Mouse (Mus musculus): Measurements from ENCODE around the gene Ppp1r37. TPM values are rescaled to one million over a fixed set of nuclear protein-coding genes. Genes with fewer than 3 reads are reported as not detected.
"Not testable (repeated sequence)": the region's sequence is repeated elsewhere in the genome, so short reads cannot be mapped to it uniquely, and the experiment has no call there.

The Ppp1r37 gene
- polyA plus RNA-seq (2015; fragmentation: Nextera tagmentation; extraction: Ambion mirVana) = 26.0 and 30.3 TPM in 2 replicates

GRCm38 (mm10) chr7:19562643-19563410, at the start of gene Ppp1r37:
TSS of gene Ppp1r37 (minus strand) at chr7:19563076.
- H3K9me3 ChIP-seq = 0 out of 2 replicates have a peak, but pooled peaks cover 3% of the 10 kb centered on the region
- peaks cover 44% of the 10 kb centered on the region for H3K4me1 ChIP-seq
- H3K4me3 ChIP-seq = peak within 1 kb of the TSS; percentile 100
- peaks cover 34% of the 10 kb centered on the region for H3K36me3 ChIP-seq
- H3K9ac ChIP-seq = peak within 1 kb of the TSS; percentile 99
- ATAC-seq (ENCODE audit: insufficient number of reproducible peaks, insufficient read depth, low FRiP score, low TSS enrichment, low read depth) = no peak
- WGBS = 4% methylated on average over 19 of the region's 19 CpGs
- H3K27ac ChIP-seq = peak within 1 kb of the TSS; percentile 93
- H3K27me3 ChIP-seq = no peaks in the 10 kb centered on the region
- H3K4me2 ChIP-seq = peak within 1 kb of the TSS; percentile 92

DNA sequence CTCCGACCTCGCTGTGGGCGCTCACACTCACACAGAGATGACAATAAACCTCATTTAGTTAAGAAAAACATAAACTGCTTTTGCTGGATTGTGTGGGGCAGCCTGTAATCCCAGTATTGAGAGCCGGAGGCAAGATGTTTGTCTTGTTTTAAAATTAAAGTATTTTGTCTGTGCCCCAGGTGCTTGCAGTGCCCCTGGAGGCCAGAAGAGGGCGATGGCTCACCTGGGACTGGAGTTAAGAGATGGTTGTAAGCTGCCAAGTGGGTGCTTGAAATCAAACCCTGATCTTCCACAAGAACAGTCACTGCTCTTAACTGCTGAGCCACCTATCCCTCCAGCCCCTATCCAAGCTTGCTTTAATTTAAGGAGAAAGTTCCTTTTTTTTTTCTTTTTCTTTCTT, 48.1 kb upstream of the Ppp1r37 start:
- WGBS = 80% methylated on average over 5 of the region's 5 CpGs
- Histone ChIP-seq H3K27ac (no peak overlapping the region), H3K4me1 (no peaks in the 10 kb centered on the region), H3K4me3 (no peak overlapping the region), H3K9me3 (no peaks in the 10 kb centered on the region), H3K36me3 (peaks cover 15% of the 10 kb centered on the region; the same call in 1 of the 2 replicates), H3K4me2 (no peak overlapping the region), H3K9ac (no peak overlapping the region), H3K27me3 (no peaks in the 10 kb centered on the region)
- ATAC-seq (ENCODE audit: insufficient number of reproducible peaks, insufficient read depth, low FRiP score, low TSS enrichment, low read depth) = no peak

DNA sequence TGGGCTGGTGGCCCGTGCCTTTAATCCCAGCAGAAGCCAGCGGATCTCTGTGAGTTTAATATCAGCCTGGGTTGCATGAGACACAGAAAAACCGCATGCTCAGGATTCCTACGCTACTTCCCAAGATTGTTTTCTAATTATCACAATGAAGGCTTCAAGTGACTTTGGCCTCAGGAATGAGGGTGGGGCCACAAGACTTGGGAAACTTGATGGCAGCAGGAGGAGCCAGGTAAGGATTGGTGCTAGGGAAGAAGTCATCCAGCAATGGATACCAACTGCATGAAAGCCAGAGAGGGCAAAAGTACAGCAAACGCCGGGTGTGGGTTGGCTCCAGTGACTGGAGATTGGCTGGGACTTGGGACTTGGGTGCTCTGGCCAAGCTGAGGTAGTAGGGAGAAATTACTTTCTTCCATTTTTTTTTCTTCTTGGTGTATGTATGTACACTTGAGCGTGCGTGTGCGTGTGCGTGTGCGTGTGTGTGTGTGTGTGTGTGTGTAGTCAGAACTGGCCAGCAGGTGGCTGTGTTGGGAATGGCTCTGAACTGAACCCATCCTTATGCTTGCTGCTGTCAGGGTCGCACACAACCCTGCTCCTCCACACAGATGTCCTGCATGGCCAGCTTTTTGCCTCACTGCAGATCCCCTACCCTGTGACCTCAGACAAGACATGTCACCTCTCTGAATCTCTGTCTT, 46.9 kb upstream of the Ppp1r37 start:
- no peak for ATAC-seq (ENCODE audit: insufficient number of reproducible peaks, insufficient read depth, low FRiP score, low TSS enrichment, low read depth)
- H3K36me3 ChIP-seq = peaks cover 15% of the 10 kb centered on the region; the same call in 1 of the 2 replicates
- no peak overlapping the region for H3K27ac ChIP-seq
- H3K9ac ChIP-seq = no peak overlapping the region
- H3K4me2 ChIP-seq = no peak overlapping the region
- 84% methylated on average over 12 of the region's 12 CpGs for WGBS
- no peak overlapping the region for H3K4me3 ChIP-seq
- no peaks in the 10 kb centered on the region for H3K4me1 ChIP-seq
- no peaks in the 10 kb centered on the region for H3K9me3 ChIP-seq
- no peaks in the 10 kb centered on the region for H3K27me3 ChIP-seq

GRCm38 (mm10) chr7:19607291-19607690, 44.4 kb upstream of the Ppp1r37 start:
- H3K4me1 ChIP-seq = peaks cover 14% of the 10 kb centered on the region
- peaks cover 18% of the 10 kb centered on the region; the same call in 1 of the 2 replicates for H3K36me3 ChIP-seq
- no peaks in the 10 kb centered on the region for H3K9me3 ChIP-seq
- H3K4me2 ChIP-seq = no peak overlapping the region
- no peak for ATAC-seq (ENCODE audit: insufficient number of reproducible peaks, insufficient read depth, low FRiP score, low TSS enrichment, low read depth)
- H3K9ac ChIP-seq = no peak overlapping the region
- H3K27me3 ChIP-seq = no peaks in the 10 kb centered on the region
- 83% methylated on average over 5 of the region's 5 CpGs for WGBS
- no peak overlapping the region for H3K4me3 ChIP-seq
- no peak overlapping the region for H3K27ac ChIP-seq

- not testable (repeated sequence) for H3K9me3 ChIP-seq; H3K27me3 ChIP-seq; ATAC-seq (ENCODE audit: insufficient number of reproducible peaks, insufficient read depth, low FRiP score, low TSS enrichment, low read depth)
- peaks cover 24% of the 10 kb centered on the region for H3K4me1 ChIP-seq
- H3K9ac ChIP-seq = peak overlapping the region; percentile 98
- peaks cover 33% of the 10 kb centered on the region for H3K36me3 ChIP-seq
- 59% methylated on average over 10 of the region's 10 CpGs for WGBS
- H3K4me3 ChIP-seq = peak overlapping the region; percentile 99
- H3K4me2 ChIP-seq = peak overlapping the region; percentile 69
- H3K27ac ChIP-seq = 0 out of 2 replicates have a peak overlapping the region, but pooled peaks have one; percentile 81
These were observed 41.8 kb upstream of the Ppp1r37 start for GRCm38 (mm10) chr7:19604606-19605214.

DNA sequence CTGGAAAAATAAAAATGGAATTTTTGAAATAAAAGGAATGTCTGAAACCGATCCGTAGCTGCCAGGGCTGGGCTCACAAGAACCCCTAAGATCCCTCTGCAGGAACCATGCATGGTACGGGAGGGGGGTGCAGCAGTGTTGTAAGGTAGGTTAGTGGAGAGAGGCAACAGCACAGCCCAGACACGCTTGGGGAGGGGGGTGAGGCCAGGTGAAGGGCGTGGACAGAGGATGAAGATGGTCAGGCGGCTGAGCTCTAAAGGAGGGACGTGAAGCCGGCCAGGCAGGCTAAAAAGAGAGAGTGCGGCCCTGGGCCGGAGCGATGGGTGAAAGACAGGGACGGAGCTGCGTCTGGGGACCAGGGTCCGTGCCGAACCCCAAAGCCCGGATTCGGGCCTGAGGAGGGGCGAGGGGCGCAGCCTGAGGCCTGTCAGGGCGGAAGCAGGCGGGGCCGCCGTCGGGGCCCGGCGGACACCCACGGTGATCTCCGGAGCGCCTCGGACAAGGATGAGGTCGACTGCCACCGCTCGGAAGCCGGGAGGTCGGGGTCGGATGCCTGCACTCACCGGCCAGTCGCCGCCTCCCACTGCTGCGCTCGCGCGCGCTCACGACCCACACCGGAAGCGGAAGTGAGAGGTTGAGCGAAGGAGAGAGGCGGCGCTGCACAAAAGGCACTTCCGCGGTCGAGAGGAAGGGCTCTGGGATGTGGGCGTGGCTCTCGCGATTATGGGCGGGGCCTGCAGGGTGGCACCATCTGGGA, 41.2 kb upstream of the Ppp1r37 start, which contains the start of gene Clasrp:
Gene Clasrp (minus strand): TSS at position 638 of the 757 bp plus-strand sequence.
- H3K27ac ChIP-seq = peak within 1 kb of the TSS; percentile 81
- ATAC-seq (ENCODE audit: insufficient number of reproducible peaks, insufficient read depth, low FRiP score, low TSS enrichment, low read depth) = peak; percentile 82
- H3K4me1 ChIP-seq = peaks cover 24% of the 10 kb centered on the region
- H3K9ac ChIP-seq = peak within 1 kb of the TSS; percentile 98
- H3K4me3 ChIP-seq = peak within 1 kb of the TSS; percentile 99
- H3K27me3 ChIP-seq = no peaks in the 10 kb centered on the region
- H3K9me3 ChIP-seq = no peaks in the 10 kb centered on the region
- H3K4me2 ChIP-seq = peak within 1 kb of the TSS; percentile 69
- WGBS = under 1% methylated on average over 57 of the region's 57 CpGs
- peaks cover 40% of the 10 kb centered on the region for H3K36me3 ChIP-seq

- peaks cover 50% of the 10 kb centered on the region for H3K36me3 ChIP-seq
- no peak for ATAC-seq (ENCODE audit: insufficient number of reproducible peaks, insufficient read depth, low FRiP score, low TSS enrichment, low read depth)
- H3K9ac ChIP-seq = peak overlapping the region; percentile 98
These were observed 40.2 kb upstream of the Ppp1r37 start for GRCm38 (mm10) chr7:19603055-19603454.

DNA sequence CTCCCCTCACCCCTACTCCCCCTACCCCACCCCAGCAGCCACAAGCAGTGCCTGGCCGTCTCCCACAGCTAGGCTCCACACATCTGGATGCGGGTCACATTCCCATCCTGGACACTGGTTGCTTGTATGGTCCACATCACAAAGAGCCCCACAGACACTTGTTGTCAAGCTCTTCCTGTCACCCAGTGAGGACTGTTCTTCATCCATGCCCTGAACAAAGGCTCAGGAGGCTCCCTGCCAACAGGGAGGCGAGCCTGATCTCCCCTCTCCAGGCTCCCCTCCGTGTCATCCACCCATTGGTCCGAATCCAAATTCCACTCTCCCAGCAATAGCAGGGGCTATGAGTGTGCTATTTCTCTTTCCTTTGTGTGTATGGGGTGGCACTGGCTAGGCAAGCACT, 37.7 kb upstream of the Ppp1r37 start:
- 74% methylated on average over 5 of the region's 5 CpGs for WGBS
- no peak overlapping the region for H3K4me3 ChIP-seq
- H3K27ac ChIP-seq = no peak overlapping the region
- peaks cover 69% of the 10 kb centered on the region for H3K36me3 ChIP-seq
- H3K27me3 ChIP-seq = no peaks in the 10 kb centered on the region
- 0 out of 2 replicates have a peak overlapping the region, but pooled peaks have one; percentile 44 for H3K9ac ChIP-seq
- H3K4me2 ChIP-seq = no peak overlapping the region
- no peaks in the 10 kb centered on the region for H3K9me3 ChIP-seq
- no peak for ATAC-seq (ENCODE audit: insufficient number of reproducible peaks, insufficient read depth, low FRiP score, low TSS enrichment, low read depth)
- peaks cover 24% of the 10 kb centered on the region for H3K4me1 ChIP-seq

More at GRCm38 (mm10) chr7:19603055-19603454, 40.2 kb upstream of the Ppp1r37 start:
- no peaks in the 10 kb centered on the region for H3K9me3 ChIP-seq
- H3K4me2 ChIP-seq = peak overlapping the region; percentile 69
- no peak overlapping the region for H3K27ac ChIP-seq
- peak overlapping the region; percentile 99 for H3K4me3 ChIP-seq
- H3K27me3 ChIP-seq = no peaks in the 10 kb centered on the region
- peaks cover 24% of the 10 kb centered on the region for H3K4me1 ChIP-seq
- 77% methylated on average over 12 of the region's 12 CpGs for WGBS

DNA sequence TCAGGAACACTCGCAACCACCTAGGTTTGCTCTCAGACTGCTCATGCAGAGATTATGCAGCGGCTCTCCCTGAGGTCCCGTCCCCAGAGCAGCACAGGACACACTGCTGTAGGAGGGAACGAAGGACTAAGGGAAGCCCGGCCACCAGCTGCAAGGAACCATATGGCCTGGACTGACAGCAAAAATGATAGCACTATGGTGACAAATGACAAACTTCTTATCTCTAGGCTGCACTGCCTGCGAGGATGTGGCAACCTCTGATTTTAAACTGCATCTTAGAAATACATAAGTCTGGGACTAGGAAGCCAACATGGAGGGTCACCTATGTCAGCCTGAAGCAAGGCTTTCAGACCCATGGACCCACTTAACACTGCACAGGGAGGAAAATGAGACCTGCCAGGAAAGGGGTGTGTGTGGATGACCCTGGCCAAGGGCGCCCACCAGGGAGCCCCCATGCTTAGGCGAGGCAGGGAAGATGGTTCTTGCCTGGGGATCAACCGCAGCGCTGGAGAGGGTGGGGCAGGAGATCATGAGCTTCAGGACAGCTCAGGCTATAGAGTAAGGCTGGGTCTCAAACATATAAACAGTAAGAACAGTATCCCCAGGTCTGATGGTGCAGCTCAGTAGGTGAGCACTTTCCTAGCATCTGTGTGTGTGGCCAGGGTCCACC, 30.3 kb upstream of the Ppp1r37 start:
- no peaks in the 10 kb centered on the region for H3K9me3 ChIP-seq
- no peaks in the 10 kb centered on the region for H3K4me1 ChIP-seq
- no peak for ATAC-seq (ENCODE audit: insufficient number of reproducible peaks, insufficient read depth, low FRiP score, low TSS enrichment, low read depth)
- H3K36me3 ChIP-seq = peaks cover 93% of the 10 kb centered on the region
- no peak overlapping the region for H3K4me2 ChIP-seq
- no peak overlapping the region for H3K4me3 ChIP-seq
- H3K27ac ChIP-seq = no peak overlapping the region
- H3K27me3 ChIP-seq = no peaks in the 10 kb centered on the region
- 91% methylated on average over 10 of the region's 10 CpGs for WGBS
- H3K9ac ChIP-seq = no peak overlapping the region

DNA sequence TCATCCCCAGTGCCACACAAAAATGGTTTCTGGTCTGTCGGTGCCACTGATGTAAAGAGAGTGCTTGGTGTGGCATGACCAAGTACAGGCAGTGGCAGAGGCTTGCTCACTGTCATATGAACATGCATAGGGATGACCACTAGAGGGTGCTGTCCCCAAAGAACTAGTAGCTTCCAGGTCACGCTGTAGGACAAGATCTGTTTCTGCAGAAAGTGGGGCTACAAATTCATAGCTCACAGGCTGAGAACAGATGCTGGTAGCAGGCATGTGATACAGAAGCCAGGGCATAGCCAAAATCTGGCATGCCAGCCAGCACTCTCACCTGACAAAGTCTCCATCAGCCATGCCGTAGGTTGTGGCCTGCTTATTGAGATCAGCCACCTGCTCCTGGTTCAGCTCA, 27.0 kb upstream of the Ppp1r37 start:
- Histone ChIP-seq H3K9me3 (no peaks in the 10 kb centered on the region), H3K4me3 (no peak overlapping the region), H3K27me3 (no peaks in the 10 kb centered on the region), H3K36me3 (peaks cover 98% of the 10 kb centered on the region), H3K27ac (no peak overlapping the region), H3K4me1 (no peaks in the 10 kb centered on the region), H3K9ac (no peak overlapping the region), H3K4me2 (no peak overlapping the region)
- 65% methylated on average over 3 of the region's 3 CpGs for WGBS
- no peak for ATAC-seq (ENCODE audit: insufficient number of reproducible peaks, insufficient read depth, low FRiP score, low TSS enrichment, low read depth)

All from embryonic facial prominence, embryonic 13.5 days (tissue).